Mouse (Mus musculus): ENCODE data around the gene Srgap2. TPM values are rescaled to one million over a fixed set of nuclear protein-coding genes. Genes with fewer than 3 reads are reported as not detected.

Srgap2 gene
- total and polyA plus RNA-seq, 2 experiments = 6.6 to 7.4 TPM

GRCm38 (mm10) chr1:131546798-131547690, 19.9 kb upstream of the Srgap2 start:
- no peaks in the 10 kb centered on the region for H3K79me2 ChIP-seq (ENCODE audit: control insufficient read depth, insufficient read depth, low read length)
- DNase-seq (ENCODE audit: extremely low read depth, low read depth, low spot score) = peak; percentile 100
- H3K27me3 ChIP-seq (ENCODE audit: control insufficient read depth, insufficient read depth, low read length) = no peaks in the 10 kb centered on the region
- peaks cover 16% of the 10 kb centered on the region for H3K4me1 ChIP-seq (ENCODE audit: control insufficient read depth, insufficient read depth, low read length)
- peak overlapping the region; percentile 78 for H3K27ac ChIP-seq (replicated peaks; ENCODE audit: insufficient read depth, low read depth, low read length)
- 18% methylated on average over 13 of the region's 13 CpGs for WGBS
- TF ChIP-seq CTCF (IDR thresholded peaks at IDR 0.05; ENCODE audit: low read depth, low read length) (no peak), POLR2A (IDR thresholded peaks at IDR 0.05; ENCODE audit: extremely low read depth, insufficient read depth, low read length) (no peak)
- H3K36me3 ChIP-seq (ENCODE audit: control insufficient read depth, insufficient read depth, low read length) = no peaks in the 10 kb centered on the region
- H3K9ac ChIP-seq (ENCODE audit: low read depth, low read length) = peak overlapping the region; percentile 23; the same call in 1 of the 2 replicates
- no peak overlapping the region for H3K4me3 ChIP-seq (ENCODE audit: insufficient read depth, low read depth, low read length)

- H3K27me3 ChIP-seq (ENCODE audit: control insufficient read depth, insufficient read depth, low read length) = no peaks in the 10 kb centered on the region
- no peaks in the 10 kb centered on the region for H3K79me2 ChIP-seq (ENCODE audit: control insufficient read depth, insufficient read depth, low read length)
- TF ChIP-seq POLR2A (IDR thresholded peaks at IDR 0.05; ENCODE audit: extremely low read depth, insufficient read depth, low read length) = no peak
- TF ChIP-seq CTCF (IDR thresholded peaks at IDR 0.05; ENCODE audit: low read depth, low read length) = no peak
- peaks cover 15% of the 10 kb centered on the region for H3K4me1 ChIP-seq (ENCODE audit: control insufficient read depth, insufficient read depth, low read length)
- WGBS = 77% methylated on average over 7 of the region's 7 CpGs
- no peak overlapping the region for H3K4me3 ChIP-seq (ENCODE audit: insufficient read depth, low read depth, low read length)
- DNase-seq (ENCODE audit: extremely low read depth, low read depth, low spot score) = no peak
- no peak overlapping the region for H3K27ac ChIP-seq (replicated peaks; ENCODE audit: insufficient read depth, low read depth, low read length)
- H3K36me3 ChIP-seq (ENCODE audit: control insufficient read depth, insufficient read depth, low read length) = no peaks in the 10 kb centered on the region
- H3K9ac ChIP-seq (ENCODE audit: low read depth, low read length) = no peak overlapping the region
Observed at GRCm38 (mm10) chr1:131543886-131544565, 16.9 kb upstream of the Srgap2 start.

- Histone ChIP-seq H3K27ac (replicated peaks; ENCODE audit: insufficient read depth, low read depth, low read length) (no peak overlapping the region), H3K79me2 (ENCODE audit: control insufficient read depth, insufficient read depth, low read length) (no peaks in the 10 kb centered on the region), H3K4me3 (ENCODE audit: insufficient read depth, low read depth, low read length) (no peak overlapping the region), H3K9ac (ENCODE audit: low read depth, low read length) (no peak overlapping the region), H3K4me1 (ENCODE audit: control insufficient read depth, insufficient read depth, low read length) (peaks cover 2% of the 10 kb centered on the region; the same call in 1 of the 2 replicates), H3K27me3 (ENCODE audit: control insufficient read depth, insufficient read depth, low read length) (no peaks in the 10 kb centered on the region), H3K36me3 (ENCODE audit: control insufficient read depth, insufficient read depth, low read length) (no peaks in the 10 kb centered on the region)
- 97% methylated on average over 5 of the region's 5 CpGs for WGBS
- DNase-seq (ENCODE audit: extremely low read depth, low read depth, low spot score) = no peak
- TF ChIP-seq POLR2A (IDR thresholded peaks at IDR 0.05; ENCODE audit: extremely low read depth, insufficient read depth, low read length) (no peak), CTCF (IDR thresholded peaks at IDR 0.05; ENCODE audit: low read depth, low read length) (no peak)
Observed at GRCm38 (mm10) chr1:131541903-131542302, 14.8 kb upstream of the Srgap2 start.

GRCm38 (mm10) chr1:131541431-131541830, 14.3 kb upstream of the Srgap2 start:
- no peak overlapping the region for H3K4me3 ChIP-seq (ENCODE audit: insufficient read depth, low read depth, low read length)
- no peak overlapping the region for H3K27ac ChIP-seq (replicated peaks; ENCODE audit: insufficient read depth, low read depth, low read length)
- no peaks in the 10 kb centered on the region for H3K27me3 ChIP-seq (ENCODE audit: control insufficient read depth, insufficient read depth, low read length)
- H3K9ac ChIP-seq (ENCODE audit: low read depth, low read length) = no peak overlapping the region
- no peak for DNase-seq (ENCODE audit: extremely low read depth, low read depth, low spot score)
- WGBS = 53% methylated on average over 3 of the region's 3 CpGs
- H3K36me3 ChIP-seq (ENCODE audit: control insufficient read depth, insufficient read depth, low read length) = no peaks in the 10 kb centered on the region
- no peak for TF ChIP-seq CTCF (IDR thresholded peaks at IDR 0.05; ENCODE audit: low read depth, low read length)
- no peak for TF ChIP-seq POLR2A (IDR thresholded peaks at IDR 0.05; ENCODE audit: extremely low read depth, insufficient read depth, low read length)
- no peaks in the 10 kb centered on the region for H3K4me1 ChIP-seq (ENCODE audit: control insufficient read depth, insufficient read depth, low read length)
- no peaks in the 10 kb centered on the region for H3K79me2 ChIP-seq (ENCODE audit: control insufficient read depth, insufficient read depth, low read length)

GRCm38 (mm10) chr1:131540795-131541194, 13.6 kb upstream of the Srgap2 start:
- H3K36me3 ChIP-seq (ENCODE audit: control insufficient read depth, insufficient read depth, low read length) = no peaks in the 10 kb centered on the region
- no peak overlapping the region for H3K9ac ChIP-seq (ENCODE audit: low read depth, low read length)
- H3K27me3 ChIP-seq (ENCODE audit: control insufficient read depth, insufficient read depth, low read length) = no peaks in the 10 kb centered on the region
- no peaks in the 10 kb centered on the region for H3K4me1 ChIP-seq (ENCODE audit: control insufficient read depth, insufficient read depth, low read length)
- DNase-seq (ENCODE audit: extremely low read depth, low read depth, low spot score) = no peak
- 93% methylated on average over 5 of the region's 5 CpGs for WGBS
- H3K79me2 ChIP-seq (ENCODE audit: control insufficient read depth, insufficient read depth, low read length) = no peaks in the 10 kb centered on the region
- no peak overlapping the region for H3K4me3 ChIP-seq (ENCODE audit: insufficient read depth, low read depth, low read length)
- TF ChIP-seq POLR2A (IDR thresholded peaks at IDR 0.05; ENCODE audit: extremely low read depth, insufficient read depth, low read length) (no peak), CTCF (IDR thresholded peaks at IDR 0.05; ENCODE audit: low read depth, low read length) (no peak)
- no peak overlapping the region for H3K27ac ChIP-seq (replicated peaks; ENCODE audit: insufficient read depth, low read depth, low read length)
